Mouse (Mus musculus) neural tube, embryonic 13.5 days (tissue): Measurements from ENCODE around the gene Snx29. TPM values are rescaled to one million over a fixed set of nuclear protein-coding genes. Genes with fewer than 3 reads are reported as not detected.
"Not testable (repeated sequence)": the region's sequence is repeated elsewhere in the genome, so short reads cannot be mapped to it uniquely, and the experiment has no call there.

Experiments
- ATAC-seq: fragments of 200-750 bp; cut with Nextera tagmentation; 2 replicates; pipeline ENCODE4 v1.8.0; 2017; ENCODE audit warnings: low read depth, mild to moderate bottlenecking, moderate TSS enrichment, moderate library complexity
- H3K27ac ChIP-seq: fragments of 300-500 bp; sonication (generic); replicated peaks from 2 replicates; pipeline ENCODE4 v1.5.1; 2015; ENCODE audit warnings: moderate library complexity, mild to moderate bottlenecking, inconsistent platforms
- H3K27me3 ChIP-seq: fragments of 300-500 bp; sonication (generic); 2 replicates; pipeline ENCODE4 v1.6.1; 2015; ENCODE audit warnings: mild to moderate bottlenecking, inconsistent platforms
- H3K36me3 ChIP-seq: fragments of 300-500 bp; sonication (generic); 2 replicates; pipeline ENCODE4 v1.6.1; 2015; ENCODE audit warnings: mild to moderate bottlenecking, inconsistent platforms
- H3K4me1 ChIP-seq: fragments of 300-500 bp; sonication (generic); replicated peaks from 2 replicates; pipeline ENCODE4 v1.6.1; 2015; ENCODE audit warnings: inconsistent platforms
- H3K4me2 ChIP-seq: fragments of 300-500 bp; sonication (generic); 2 replicates; pipeline ENCODE4 v1.6.1; 2015; ENCODE audit warnings: inconsistent platforms, mild to moderate bottlenecking, moderate library complexity
- H3K4me3 ChIP-seq: fragments of 300-500 bp; sonication (generic); 2 replicates; pipeline ENCODE4 v1.5.1; 2015; ENCODE audit warnings: mild to moderate bottlenecking, inconsistent platforms
- H3K9ac ChIP-seq: fragments of 300-500 bp; sonication (generic); 2 replicates; pipeline ENCODE4 v1.6.1; 2015; ENCODE audit warnings: moderate library complexity, mild to moderate bottlenecking, inconsistent platforms
- H3K9me3 ChIP-seq: fragments of 300-500 bp; sonication (generic); 2 replicates; pipeline ENCODE4 v1.6.1; 2016; ENCODE audit warnings: inconsistent platforms
- WGBS: fragments of 180-500 bp; shearing (Covaris S2); methylation state at CpG from one replicate; pipeline ENCODE4 v1.1.7; 2015; 5-methylcytosine and 5-hydroxymethylcytosine counted together
- polyA plus RNA-seq: library from polyadenylated mRNA; unstranded; fragments of >200 nt; fragmentation: Nextera tagmentation; extraction: Ambion mirVana; gene quantifications from 2 replicates; pipeline ENCODE4 v1.2.1, GENCODE M21; 2015

Snx29 gene
- polyA plus RNA-seq, 1 experiment from 2014 or later = 17.2 TPM

- no peak for ATAC-seq
- H3K9me3 ChIP-seq = no peaks in the 10 kb centered on the region
- H3K36me3 ChIP-seq = peaks cover 7% of the 10 kb centered on the region; the same call in 1 of the 2 replicates
- H3K4me3 ChIP-seq = no peak overlapping the region
- 76% methylated on average over 6 of the region's 6 CpGs for WGBS
- no peak overlapping the region for H3K4me2 ChIP-seq
- H3K27ac ChIP-seq = no peak overlapping the region
- H3K27me3 ChIP-seq = no peaks in the 10 kb centered on the region
- no peaks in the 10 kb centered on the region for H3K4me1 ChIP-seq
- no peak overlapping the region for H3K9ac ChIP-seq
These were observed 246.4 kb downstream of the Snx29 start for GRCm38 (mm10) chr16:11569127-11569526.

GRCm38 (mm10) chr16:11570072-11570471 is 247.4 kb downstream of the Snx29 start:
- no peak for ATAC-seq
- no peaks in the 10 kb centered on the region for H3K27me3 ChIP-seq
- no peak overlapping the region for H3K4me2 ChIP-seq
- H3K4me3 ChIP-seq = no peak overlapping the region
- 89% methylated on average over 2 of the region's 2 CpGs for WGBS
- H3K27ac ChIP-seq = no peak overlapping the region
- no peaks in the 10 kb centered on the region for H3K9me3 ChIP-seq
- peaks cover 7% of the 10 kb centered on the region; the same call in 1 of the 2 replicates for H3K36me3 ChIP-seq
- H3K4me1 ChIP-seq = no peaks in the 10 kb centered on the region
- H3K9ac ChIP-seq = no peak overlapping the region

GRCm38 (mm10) chr16:11574517-11574916 is 251.8 kb downstream of the Snx29 start:
- H3K9ac ChIP-seq = no peak overlapping the region
- H3K4me3 ChIP-seq = no peak overlapping the region
- WGBS = 92% methylated on average over 3 of the region's 3 CpGs
- H3K27ac ChIP-seq = no peak overlapping the region
- ATAC-seq = no peak
- no peaks in the 10 kb centered on the region for H3K4me1 ChIP-seq
- H3K4me2 ChIP-seq = no peak overlapping the region
- no peaks in the 10 kb centered on the region for H3K27me3 ChIP-seq
- peaks cover 7% of the 10 kb centered on the region; the same call in 1 of the 2 replicates for H3K36me3 ChIP-seq
- H3K9me3 ChIP-seq = no peaks in the 10 kb centered on the region

GRCm38 (mm10) chr16:11575733-11576132 is 253.0 kb downstream of the Snx29 start:
- not testable (repeated sequence) for H3K27ac ChIP-seq, H3K4me3 ChIP-seq, H3K4me2 ChIP-seq, H3K9ac ChIP-seq, H3K4me1 ChIP-seq, H3K9me3 ChIP-seq, ATAC-seq, H3K27me3 ChIP-seq, H3K36me3 ChIP-seq
- 77% methylated on average over 3 of the region's 3 CpGs for WGBS

- Histone ChIP-seq H3K27ac (no peak overlapping the region), H3K4me3 (no peak overlapping the region), H3K27me3 (no peaks in the 10 kb centered on the region), H3K9me3 (no peaks in the 10 kb centered on the region), H3K9ac (no peak overlapping the region), H3K4me1 (no peaks in the 10 kb centered on the region; the same call in 1 of the 2 replicates), H3K4me2 (no peak overlapping the region), H3K36me3 (peaks cover 3% of the 10 kb centered on the region; the same call in 1 of the 2 replicates)
- 80% methylated on average over 3 of the region's 3 CpGs for WGBS
- ATAC-seq = no peak
These were observed 255.0 kb downstream of the Snx29 start for GRCm38 (mm10) chr16:11577541-11578255.

GRCm38 (mm10) chr16:11579676-11580098 is 257.0 kb downstream of the Snx29 start:
- Histone ChIP-seq H3K4me1 (no peaks in the 10 kb centered on the region; the same call in 1 of the 2 replicates), H3K4me3 (no peak overlapping the region), H3K27me3 (no peaks in the 10 kb centered on the region), H3K27ac (no peak overlapping the region), H3K9ac (no peak overlapping the region), H3K4me2 (no peak overlapping the region), H3K9me3 (no peaks in the 10 kb centered on the region), H3K36me3 (no peaks in the 10 kb centered on the region)
- ATAC-seq = peak; percentile 89
- 60% methylated on average over 4 of the region's 4 CpGs for WGBS

- no peak for ATAC-seq
- no peak overlapping the region for H3K9ac ChIP-seq
- no peak overlapping the region for H3K27ac ChIP-seq
- 90% methylated on average over 8 of the region's 8 CpGs for WGBS
- H3K36me3 ChIP-seq = no peaks in the 10 kb centered on the region
- no peak overlapping the region for H3K4me2 ChIP-seq
- no peaks in the 10 kb centered on the region for H3K27me3 ChIP-seq
- H3K4me3 ChIP-seq = no peak overlapping the region
- no peaks in the 10 kb centered on the region; the same call in 1 of the 2 replicates for H3K4me1 ChIP-seq
- H3K9me3 ChIP-seq = no peaks in the 10 kb centered on the region
These were observed 261.4 kb downstream of the Snx29 start for GRCm38 (mm10) chr16:11583941-11584639.

GRCm38 (mm10) chr16:11588689-11589088 is 266.0 kb downstream of the Snx29 start:
- H3K9ac ChIP-seq = no peak overlapping the region
- H3K4me2 ChIP-seq = no peak overlapping the region
- H3K27me3 ChIP-seq = no peaks in the 10 kb centered on the region
- peaks cover 9% of the 10 kb centered on the region; the same call in 1 of the 2 replicates for H3K4me1 ChIP-seq
- H3K36me3 ChIP-seq = no peaks in the 10 kb centered on the region
- no peak for ATAC-seq
- H3K9me3 ChIP-seq = no peaks in the 10 kb centered on the region
- no peak overlapping the region for H3K4me3 ChIP-seq
- H3K27ac ChIP-seq = no peak overlapping the region

- H3K36me3 ChIP-seq = no peaks in the 10 kb centered on the region
- H3K4me3 ChIP-seq = no peak overlapping the region
- H3K4me1 ChIP-seq = peaks cover 9% of the 10 kb centered on the region; the same call in 1 of the 2 replicates
- H3K9me3 ChIP-seq = no peaks in the 10 kb centered on the region
- H3K9ac ChIP-seq = no peak overlapping the region
- no peak overlapping the region for H3K4me2 ChIP-seq
- ATAC-seq = no peak
- no peaks in the 10 kb centered on the region for H3K27me3 ChIP-seq
- no peak overlapping the region for H3K27ac ChIP-seq
- WGBS = 47% methylated on average over 2 of the region's 2 CpGs
These were observed 266.6 kb downstream of the Snx29 start for GRCm38 (mm10) chr16:11589336-11589735.

- WGBS = 85% methylated on average over 10 of the region's 10 CpGs
- Histone ChIP-seq H3K9me3 (no peaks in the 10 kb centered on the region), H3K27ac (no peak overlapping the region), H3K27me3 (no peaks in the 10 kb centered on the region), H3K4me2 (no peak overlapping the region), H3K9ac (no peak overlapping the region), H3K36me3 (no peaks in the 10 kb centered on the region), H3K4me3 (no peak overlapping the region), H3K4me1 (peaks cover 9% of the 10 kb centered on the region; the same call in 1 of the 2 replicates)
- peak; percentile 36; the same call in 1 of the 2 replicates for ATAC-seq
These were observed 267.3 kb downstream of the Snx29 start for GRCm38 (mm10) chr16:11589782-11590695.

GRCm38 (mm10) chr16:11596599-11596998 is 273.9 kb downstream of the Snx29 start:
- H3K36me3 ChIP-seq = no peaks in the 10 kb centered on the region
- ATAC-seq = no peak
- 76% methylated on average over 3 of the region's 3 CpGs for WGBS
- H3K4me2 ChIP-seq = no peak overlapping the region
- H3K9ac ChIP-seq = no peak overlapping the region
- no peak overlapping the region for H3K27ac ChIP-seq
- H3K9me3 ChIP-seq = no peaks in the 10 kb centered on the region
- H3K27me3 ChIP-seq = no peaks in the 10 kb centered on the region
- H3K4me3 ChIP-seq = no peak overlapping the region
- H3K4me1 ChIP-seq = peaks cover 9% of the 10 kb centered on the region

GRCm38 (mm10) chr16:11597769-11598168 is 275.1 kb downstream of the Snx29 start:
- 0 out of 2 replicates have a peak overlapping the region, but pooled peaks have one; percentile 42 for H3K27ac ChIP-seq
- no peak overlapping the region for H3K4me3 ChIP-seq
- no peak overlapping the region for H3K4me2 ChIP-seq
- no peak overlapping the region for H3K9ac ChIP-seq
- WGBS = 41% methylated on average over 7 of the region's 7 CpGs
- H3K27me3 ChIP-seq = no peaks in the 10 kb centered on the region
- H3K36me3 ChIP-seq = no peaks in the 10 kb centered on the region
- no peaks in the 10 kb centered on the region for H3K9me3 ChIP-seq
- peaks cover 9% of the 10 kb centered on the region for H3K4me1 ChIP-seq
- no peak for ATAC-seq
